ENCODE assay signal across 8 mouse cellular contexts in genomic region chr3:130060396-130061029, GRCm38 (mm10). TPM values are rescaled to one million over a fixed set of nuclear protein-coding genes. Genes with fewer than 3 reads are reported as not detected.
DNase-seq lines count a peak whose midpoint lies in the region; ATAC-seq and TF ChIP-seq lines count a peak whose summit lies in the region.

No protein-coding gene starts in this region.

- H3K27ac ChIP-seq in embryonic facial prominence, embryonic 13.5 days, result peak overlapping the region; percentile 97
- peak overlapping the region; percentile 98 for H3K27ac ChIP-seq in kidney, embryonic 14.5 days (ENCODE audit: low read depth, low read length)
- H3K27ac ChIP-seq in liver, embryonic 11.5 days (ENCODE audit: low read depth, low read length), result peak overlapping the region; percentile 94

- peak overlapping the region; percentile 41 for H3ac ChIP-seq in myocyte (ENCODE audit: control insufficient read depth, insufficient read length)

- peak; percentile 86 for DNase-seq in A20 (ENCODE audit: low read depth, low spot score)
- peak; percentile 55 to 64 for DNase-seq in adrenal gland, postnatal 4 days (ENCODE audit: low spot score in 2 of 2)
- peak; percentile 82 to 84 for DNase-seq in heart, adult 9 months (ENCODE audit: low spot score in 2 of 2)
- peak; percentile 85 for DNase-seq in liver, embryonic 11.5 days (ENCODE audit: low spot score)
- peak; percentile 85 for DNase-seq in splenic B cell, adult 2 months (ENCODE audit: low read depth, low spot score)

- peak overlapping the region; percentile 77 for H3K4me2 ChIP-seq in embryonic facial prominence, embryonic 13.5 days
- H3K4me2 ChIP-seq in kidney, embryonic 14.5 days (replicated peaks; ENCODE audit: low read depth, low read length), result peak overlapping the region; percentile 63
- peak overlapping the region; percentile 88 for H3K4me2 ChIP-seq in liver, embryonic 11.5 days
- H3K4me2 ChIP-seq in myocyte (ENCODE audit: low read depth), result peak overlapping the region; percentile 79

- under 1% methylated on average over 72 of the region's 92 CpGs for WGBS in embryonic facial prominence, embryonic 13.5 days
- WGBS in kidney, embryonic 14.5 days, result under 1% methylated on average over 54 of the region's 92 CpGs
- WGBS in liver, embryonic 11.5 days, result under 1% methylated on average over 72 of the region's 92 CpGs

- H3K36me3 ChIP-seq in embryonic facial prominence, embryonic 13.5 days, result 0 out of 2 replicates have a peak, but pooled peaks cover 3% of the 10 kb centered on the region
- H3K36me3 ChIP-seq in kidney, embryonic 14.5 days (ENCODE audit: control insufficient read depth, insufficient read depth, low read length), result no peaks in the 10 kb centered on the region
- H3K36me3 ChIP-seq in liver, embryonic 11.5 days (ENCODE audit: control insufficient read depth, insufficient read depth, low read length), result no peaks in the 10 kb centered on the region
- H3K36me3 ChIP-seq in myocyte (ENCODE audit: control insufficient read depth, insufficient read depth), result no peaks in the 10 kb centered on the region
- H3K36me3 ChIP-seq in splenic B cell, adult 2 months (ENCODE audit: control insufficient read depth, insufficient read depth, low read length, poor library complexity, severe bottlenecking), result no peaks in the 10 kb centered on the region; the same call in 1 of the 2 replicates

- H3K79me2 ChIP-seq in myocyte (ENCODE audit: control insufficient read depth, insufficient read depth), result peaks cover 49% of the 10 kb centered on the region

- H3K4me3 ChIP-seq in embryonic facial prominence, embryonic 13.5 days, result peak overlapping the region; percentile 80
- H3K4me3 ChIP-seq in kidney, embryonic 14.5 days (ENCODE audit: low read length), result peak overlapping the region; percentile 89
- peak overlapping the region; percentile 91 for H3K4me3 ChIP-seq in liver, embryonic 11.5 days (ENCODE audit: low read depth, low read length)
- H3K4me3 ChIP-seq in myocyte, result peak overlapping the region; percentile 38

- TF ChIP-seq POLR2A in myocyte (IDR thresholded peaks at IDR 0.05; ENCODE audit: insufficient read length, low read depth), result peak; percentile 80

- H3K4me1 ChIP-seq in embryonic facial prominence, embryonic 13.5 days, result peaks cover 38% of the 10 kb centered on the region
- peaks cover 28% of the 10 kb centered on the region for H3K4me1 ChIP-seq in kidney, embryonic 14.5 days (ENCODE audit: control insufficient read depth, insufficient read depth, low read length)
- peaks cover 22% of the 10 kb centered on the region for H3K4me1 ChIP-seq in liver, embryonic 11.5 days (replicated peaks; ENCODE audit: control insufficient read depth, insufficient read depth, low read length)

- no peaks in the 10 kb centered on the region for H3K9me3 ChIP-seq in embryonic facial prominence, embryonic 13.5 days
- no peaks in the 10 kb centered on the region for H3K9me3 ChIP-seq in kidney, embryonic 14.5 days (ENCODE audit: control insufficient read depth, low read length)
- no peaks in the 10 kb centered on the region for H3K9me3 ChIP-seq in liver, embryonic 11.5 days (ENCODE audit: control insufficient read depth, low read length)

- H3K9ac ChIP-seq in embryonic facial prominence, embryonic 13.5 days, result peak overlapping the region; percentile 98
- peak overlapping the region; percentile 99 for H3K9ac ChIP-seq in kidney, embryonic 14.5 days (ENCODE audit: low read depth, low read length)
- H3K9ac ChIP-seq in liver, embryonic 11.5 days (ENCODE audit: low read depth, low read length), result peak overlapping the region; percentile 89

- peak; percentile 93 for ATAC-seq in embryonic facial prominence, embryonic 13.5 days (ENCODE audit: insufficient number of reproducible peaks, insufficient read depth, low FRiP score, low TSS enrichment, low read depth)
- peak; percentile 91 for ATAC-seq in kidney, embryonic 14.5 days (ENCODE audit: low FRiP score, low TSS enrichment)
- ATAC-seq in liver, embryonic 11.5 days (replicated peaks; ENCODE audit: low FRiP score), result peak; percentile 83

- peaks cover 5% of the 10 kb centered on the region; the same call in 1 of the 2 replicates for H3K27me3 ChIP-seq in embryonic facial prominence, embryonic 13.5 days
- no peaks in the 10 kb centered on the region for H3K27me3 ChIP-seq in kidney, embryonic 14.5 days (ENCODE audit: control insufficient read depth, insufficient read depth, low read length)
- H3K27me3 ChIP-seq in liver, embryonic 11.5 days (replicated peaks; ENCODE audit: control insufficient read depth, insufficient read depth, low read length), result 0 out of 2 replicates have a peak, but pooled peaks cover 2% of the 10 kb centered on the region
- no peaks in the 10 kb centered on the region for H3K27me3 ChIP-seq in myocyte (ENCODE audit: control insufficient read depth, insufficient read depth, insufficient read length)
- no peaks in the 10 kb centered on the region for H3K27me3 ChIP-seq in splenic B cell, adult 2 months (ENCODE audit: control insufficient read depth, insufficient read depth, low read length, poor library complexity, severe bottlenecking)

TF ChIP-seq in myocyte, 11 proteins besides CTCF, POLR2A, EP300 and RAD21:
- no peak for TF ChIP-seq USF1 (IDR thresholded peaks at IDR 0.05; ENCODE audit: low read depth)
- TF ChIP-seq POLR2AphosphoS2 (IDR thresholded peaks at IDR 0.05; ENCODE audit: insufficient read length, low read depth), result peak; percentile 82
- peak in 1 of 3 experiments; percentile 10 for TF ChIP-seq MYOD1 (IDR thresholded peaks at IDR 0.05; ENCODE audit: control insufficient read depth in 1 of 3, insufficient read length in 2 of 3, low read depth in 2 of 3)

RNA-seq across cellular contexts. Expression of gene Sec24b, which starts 0.8 kb away (rescaled TPM):
- total RNA-seq in adrenal gland, postnatal 4 days (2021), result 10 to 100 TPM; 70.1 to 78.1 TPM
- 32.8 and 33.6 TPM in 2 replicates for polyA plus RNA-seq in embryonic facial prominence, embryonic 13.5 days (2015; fragmentation: Nextera tagmentation; extraction: Ambion mirVana)
- 26.2 and 40.4 TPM in 2 replicates for polyA plus RNA-seq in kidney, embryonic 14.5 days (2014; fragmentation: Nextera tagmentation; extraction: Ambion mirVana)
- polyA plus RNA-seq in liver, embryonic 11.5 days (2014; fragmentation: Nextera tagmentation; extraction: Ambion mirVana), result 26.7 and 28.4 TPM in 2 replicates
- 21.4 TPM for polyA plus RNA-seq in myocyte (2012; fragmentation: generic; extraction: Trizol)

Comparison
In these comparisons a context has a peak if more than half of its experiments do, and no peak if none do; other contexts are left out.
1. Peak in every context shown above with its lines: DNase-seq, ATAC-seq, H3K4me3 ChIP-seq and H3K27ac ChIP-seq.
2. H3K4me3 ChIP-seq: peak in every context shown above with its lines; median percentile 91 in liver, embryonic 11.5 days; 89 in kidney, embryonic 14.5 days; 80 in embryonic facial prominence, embryonic 13.5 days; 38 in myocyte.